Mouse (Mus musculus) lung, adult 18-20 months (tissue): Measurements from ENCODE around the gene Tmem223.

Source experiments
- DNase-seq, 2 experiments: peaks; one replicate each; pipeline ENCODE4 v3.0.0; 2022; ENCODE audit warnings: mixed read lengths in 2 of 2

The Tmem223 gene

DNA sequence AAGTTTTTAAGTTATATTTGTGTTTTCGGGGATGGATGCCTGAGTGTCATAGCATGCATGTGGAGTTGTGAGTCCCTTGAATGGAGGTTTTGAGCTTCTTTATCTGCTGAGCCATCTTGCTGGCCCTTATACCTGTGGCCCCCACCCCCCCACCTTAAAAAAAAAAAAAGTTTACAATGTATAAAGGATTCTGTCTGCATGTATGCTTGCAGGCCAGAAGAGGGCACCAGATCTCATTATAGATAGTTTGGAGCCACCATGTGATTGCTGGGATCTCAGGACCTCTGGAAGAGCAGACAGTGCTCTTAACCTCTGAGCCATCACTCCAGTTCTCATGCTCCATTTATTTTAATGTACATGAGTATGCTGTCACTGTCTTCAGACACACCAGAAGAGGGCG lies 23.4 kb upstream of the Tmem223 start:
- no peak for DNase-seq

DNA sequence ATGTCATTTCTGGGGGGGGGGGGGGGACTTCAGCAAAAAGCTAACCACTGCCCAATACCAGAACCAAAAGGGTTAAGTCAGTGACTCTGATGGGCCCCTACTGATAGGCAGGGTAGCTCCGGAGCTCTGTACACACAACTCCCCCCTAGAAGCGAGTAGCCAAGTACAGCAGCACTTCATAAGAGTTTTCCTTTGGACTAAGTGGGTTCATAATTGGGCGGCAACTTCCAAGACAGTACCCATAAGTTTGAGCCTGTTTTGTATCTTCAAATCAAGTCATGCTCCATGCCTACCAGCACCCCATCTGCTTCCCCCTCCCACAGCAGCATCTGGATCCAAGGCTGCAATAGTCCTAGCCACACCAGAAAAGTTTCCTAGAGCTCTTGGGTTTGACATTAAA lies 15.1 kb upstream of the Tmem223 start:
- DNase-seq, result no peak

GRCm38 (mm10) chr19:8756635-8757387 lies 14.0 kb upstream of the Tmem223 start, which contains the start of gene Nxf1:
Gene Nxf1 (plus strand): TSS chr19:8757073.
- peak; percentile 89 to 92 for DNase-seq

DNA sequence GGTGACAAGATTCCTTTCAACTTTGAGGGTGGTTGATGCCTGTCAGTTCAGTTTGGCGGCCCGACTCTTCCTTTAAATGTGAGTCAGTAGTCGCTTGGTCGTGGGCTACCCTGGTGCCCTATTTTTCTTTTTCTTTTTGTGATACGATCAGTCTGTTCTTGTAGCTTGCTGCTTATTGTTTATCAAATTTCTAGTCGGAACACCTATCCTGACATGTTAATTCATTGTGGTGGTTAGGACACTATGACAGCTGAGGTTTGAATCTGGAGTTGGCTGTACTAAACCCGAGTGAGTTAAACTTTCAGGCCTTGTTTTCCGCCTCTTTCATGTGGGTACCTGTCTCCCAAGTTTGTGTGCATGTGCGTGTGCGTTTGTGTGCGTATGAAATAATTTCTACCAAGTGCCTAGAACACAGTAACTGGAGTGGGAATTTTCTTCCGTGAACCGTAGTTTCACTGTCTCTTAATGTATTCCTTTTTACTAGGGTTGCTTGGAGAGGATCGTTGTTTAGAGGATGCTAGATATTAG lies 13.3 kb upstream of the Tmem223 start:
- no peak for DNase-seq

DNA sequence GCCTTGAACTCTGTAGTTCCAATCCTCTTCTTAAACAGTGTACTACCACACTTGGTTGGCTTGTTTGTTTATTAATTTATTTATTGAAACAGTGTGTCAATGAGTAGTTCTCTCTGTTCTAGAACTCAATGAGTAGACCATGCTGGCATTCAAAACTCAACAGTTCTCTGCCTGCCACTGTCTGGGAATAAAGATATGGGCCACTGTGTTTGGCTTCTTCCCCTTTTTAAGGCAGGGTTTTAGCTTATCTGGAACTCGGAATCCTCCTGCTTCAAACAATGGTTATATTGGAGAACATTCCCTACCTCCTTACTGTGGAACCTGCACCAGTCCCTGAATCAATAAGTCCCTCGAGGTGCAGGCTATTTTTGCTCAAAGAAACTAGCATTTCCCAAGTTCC lies 11.9 kb upstream of the Tmem223 start:
- DNase-seq, result no peak

DNA sequence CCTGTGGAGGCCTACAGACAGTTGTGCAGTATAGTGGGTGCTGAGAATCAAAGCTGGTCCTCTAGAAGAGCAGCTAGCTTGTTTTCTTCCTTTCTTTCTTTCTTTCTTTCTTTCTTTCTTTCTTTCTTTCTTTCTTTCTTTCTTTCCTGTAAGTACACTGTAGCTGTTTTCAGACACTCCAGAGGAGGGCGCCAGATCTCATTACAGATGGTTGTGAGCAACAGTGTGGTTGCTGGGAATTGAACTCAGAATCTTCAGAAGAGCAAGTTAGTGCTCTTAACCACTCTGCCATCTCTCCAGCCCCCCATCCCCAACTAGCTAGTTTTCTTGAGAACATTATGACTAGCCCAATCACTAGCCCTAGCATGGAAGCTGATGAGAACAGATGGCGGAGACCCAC lies 10.0 kb upstream of the Tmem223 start:
- DNase-seq, result no peak

DNA sequence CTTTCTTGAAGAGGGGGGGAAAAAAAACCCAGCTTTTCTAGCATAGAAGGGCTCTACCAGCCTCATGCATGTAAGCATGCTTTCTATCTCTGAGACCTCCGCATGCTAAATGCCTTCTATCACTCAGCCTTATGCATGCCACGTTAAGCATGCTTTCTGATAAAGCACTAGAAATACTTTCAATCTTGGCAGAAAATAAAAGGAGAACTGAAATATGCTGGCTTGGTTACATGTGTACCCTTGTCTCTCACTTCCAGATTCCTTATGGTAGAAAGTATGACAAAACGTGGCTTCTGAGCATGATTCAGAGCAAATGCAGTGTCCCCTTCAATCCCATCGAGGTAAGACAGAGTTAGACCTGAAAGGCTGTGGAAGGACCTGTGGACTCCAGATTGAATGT lies 7.5 kb upstream of the Tmem223 start:
- DNase-seq, result no peak

DNA sequence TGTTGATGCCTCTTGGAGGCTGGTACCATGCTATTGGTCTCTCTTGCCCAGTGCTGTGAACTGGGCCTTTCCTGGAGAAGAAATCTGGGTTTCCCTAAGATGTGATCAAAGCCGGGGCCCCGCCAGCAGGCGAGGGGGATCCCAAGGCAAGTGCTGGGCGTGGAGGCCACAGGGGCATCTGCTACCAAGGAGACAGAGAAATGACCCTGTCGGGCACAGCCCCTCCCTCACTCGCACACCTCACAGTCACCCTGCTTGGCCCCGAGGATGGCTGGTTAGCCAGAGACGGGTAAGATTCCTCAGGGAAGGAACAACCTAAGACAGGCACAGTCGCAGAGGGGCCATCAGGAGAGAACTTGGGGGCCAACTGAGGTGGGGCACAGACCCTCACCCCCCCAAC lies 5.2 kb upstream of the Tmem223 start:
- no peak for DNase-seq

GRCm38 (mm10) chr19:8772996-8773395 lies 2.2 kb downstream of the Tmem223 start:
- DNase-seq, result no peak

- no peak for DNase-seq
Measured at GRCm38 (mm10) chr19:8773409-8773808, 2.6 kb downstream of the Tmem223 start.

GRCm38 (mm10) chr19:8774086-8774835 lies 3.5 kb downstream of the Tmem223 start, which contains the start of gene Tmem179b:
Gene Tmem179b (minus strand): TSS chr19:8774467.
- DNase-seq, result peak; percentile 95

- no peak for DNase-seq
Measured at GRCm38 (mm10) chr19:8774951-8775421, 4.2 kb downstream of the Tmem223 start.

- DNase-seq, result peak; percentile 96
Measured at GRCm38 (mm10) chr19:8786008-8786781, 15.4 kb downstream of the Tmem223 start, which contains the start of gene Taf6l. Gene Taf6l (minus strand): TSS chr19:8786417.

DNA sequence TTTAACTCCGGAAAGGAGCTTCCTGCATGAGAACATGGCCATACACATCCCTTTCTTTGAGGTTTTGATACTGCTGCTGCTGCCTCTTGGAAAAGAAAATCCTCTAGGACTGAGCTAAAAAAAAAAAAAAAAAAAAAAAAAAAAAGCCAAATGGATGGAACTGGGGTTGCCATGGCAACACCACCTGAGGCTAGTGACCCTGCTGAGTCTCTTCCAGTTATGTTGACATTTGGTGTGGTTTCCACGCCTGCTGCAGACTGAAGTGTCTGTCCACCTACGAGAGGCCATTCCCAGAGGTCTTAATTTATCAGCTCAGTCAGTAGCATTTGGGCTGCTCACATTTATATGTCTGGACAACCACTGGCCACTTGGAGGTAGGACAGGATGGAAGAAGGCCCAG lies 17.7 kb downstream of the Tmem223 start:
- DNase-seq, result no peak

DNA sequence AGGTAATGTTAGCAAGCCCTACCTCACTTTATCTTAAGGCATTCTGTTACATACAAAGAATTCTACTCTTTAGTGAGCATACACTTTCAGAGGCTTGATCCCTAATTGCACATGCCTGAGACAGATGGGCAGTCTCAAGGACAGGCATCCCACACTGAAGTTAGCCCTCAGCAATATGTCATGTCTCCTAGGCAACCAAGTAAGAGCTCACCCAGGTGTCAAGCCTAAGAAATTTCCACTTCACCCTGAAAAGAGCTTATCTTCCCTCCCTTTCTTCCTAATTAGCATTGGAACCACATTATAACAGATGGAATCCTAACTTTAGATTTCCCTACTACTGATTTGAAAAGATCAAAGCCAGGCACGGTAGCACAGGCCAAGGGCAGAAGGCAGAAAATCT lies 18.4 kb downstream of the Tmem223 start:
- DNase-seq, result no peak

GRCm38 (mm10) chr19:8790171-8790570 lies 19.4 kb downstream of the Tmem223 start:
- DNase-seq, result no peak

GRCm38 (mm10) chr19:8798264-8798946 lies 27.6 kb downstream of the Tmem223 start, which contains the start of gene Polr2g:
Gene Polr2g (minus strand): TSS chr19:8798577.
- DNase-seq, result peak; percentile 93 to 94

DNA sequence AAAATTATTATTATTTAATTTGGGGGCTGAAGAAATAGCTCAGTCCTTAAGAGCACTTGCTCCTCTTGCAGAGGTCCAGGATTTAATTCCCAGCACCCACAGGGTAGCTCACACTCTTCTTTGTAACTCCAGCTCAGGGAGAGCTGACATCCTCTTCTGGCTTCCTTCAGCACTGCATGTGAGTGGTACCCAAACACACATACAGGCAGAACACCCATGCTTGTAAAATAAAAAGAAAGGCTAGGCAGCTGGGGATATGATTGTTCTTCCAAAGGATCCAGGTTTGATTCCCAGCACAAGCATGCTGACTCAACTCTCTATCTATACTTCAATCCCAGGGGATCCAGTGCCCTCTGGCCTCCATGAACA lies 28.1 kb downstream of the Tmem223 start:
- no peak for DNase-seq

DNA sequence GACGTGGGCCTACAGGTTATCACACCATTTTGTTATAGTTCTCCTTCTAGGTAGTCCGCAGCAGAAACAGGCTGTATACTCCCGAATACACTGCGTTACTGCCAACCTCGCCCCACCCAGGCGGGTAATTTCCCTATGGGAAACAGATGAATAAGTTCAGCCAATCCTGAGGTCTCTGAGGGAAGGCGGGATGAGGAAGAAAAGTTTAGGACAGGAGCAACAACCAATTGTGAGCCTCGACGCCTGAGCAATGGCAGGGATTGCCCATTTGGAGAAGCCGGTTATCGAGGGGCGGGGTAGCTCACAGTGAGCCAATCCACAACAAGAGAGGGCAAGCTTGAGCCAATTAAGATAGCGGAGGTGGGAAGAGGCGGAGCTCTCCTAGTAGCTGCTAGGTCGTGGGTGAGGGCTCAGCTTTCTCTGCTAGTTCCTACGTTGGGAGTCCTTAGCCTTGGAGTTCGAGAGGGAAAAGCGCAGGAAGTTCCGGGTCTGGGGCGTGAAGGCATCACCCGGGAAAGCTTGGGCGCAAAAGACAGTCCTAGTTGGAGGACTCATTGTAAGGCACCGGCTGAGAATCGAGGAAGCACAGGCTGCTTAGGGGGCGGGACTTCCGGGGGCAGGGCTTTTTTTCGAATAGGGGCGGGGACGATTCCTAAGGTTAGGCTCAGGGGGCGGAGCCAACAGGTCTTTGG lies 31.5 kb downstream of the Tmem223 start, which contains the start of gene Zbtb3:
TSS of gene Zbtb3 (plus strand) at position 426 of the 692 bp plus-strand sequence.
- peak; percentile 98 for DNase-seq

DNA sequence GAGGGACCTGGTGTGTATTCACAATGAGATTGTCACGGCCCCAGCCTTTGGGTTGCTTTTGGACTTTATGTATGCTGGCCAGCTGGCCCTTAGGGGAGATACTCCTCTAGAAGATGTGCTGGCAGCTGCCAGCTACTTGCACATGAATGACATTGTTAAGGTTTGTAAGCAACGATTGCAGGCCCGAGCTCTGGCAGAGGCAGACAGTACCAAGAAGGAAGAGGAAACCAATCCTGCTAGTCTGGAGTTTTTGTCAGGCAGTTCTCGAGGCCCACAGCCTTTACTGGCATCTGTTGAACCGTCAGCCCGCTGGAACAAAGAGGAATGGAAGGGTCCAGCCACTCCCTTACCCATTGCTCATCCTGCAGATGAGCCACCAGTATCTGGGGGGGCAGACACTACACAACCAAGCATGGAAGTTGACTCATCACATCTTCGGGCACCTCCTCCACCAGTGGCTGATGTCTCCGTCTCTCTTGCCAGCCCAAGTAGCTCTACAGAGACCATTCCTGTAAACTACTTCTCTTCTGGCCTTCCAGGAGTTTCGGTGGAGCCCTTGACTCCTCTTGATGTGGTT lies 32.5 kb downstream of the Tmem223 start:
- no peak for DNase-seq
